ENCODE assay signal across 18 mouse cellular contexts in genomic region chr2:129677664-129678063, GRCm38 (mm10). TPM values are rescaled to one million over a fixed set of nuclear protein-coding genes. Genes with fewer than 3 reads are reported as not detected.
A peak's percentile ranks its signal among the peaks of the same experiment; 100 is the strongest.
DNase-seq lines count a peak whose midpoint lies in the region; ATAC-seq lines count a peak whose summit lies in the region.
"Had no signal": no experiment of that assay in that cellular context is flagged by ENCODE, and none has a peak within 500 bp of the region (broad histone marks: within the 10 kb centered on the region; RNA-seq: fewer than 3 reads in every experiment).

No protein-coding gene starts in this region.

- H3K9me3 ChIP-seq in hindbrain, embryonic 12.5 days (replicated peaks): no peaks in the 10 kb centered on the region
- no peaks in the 10 kb centered on the region for H3K9me3 ChIP-seq in hindbrain, embryonic 14.5 days (ENCODE audit: control insufficient read depth, low read length)
- no peaks in the 10 kb centered on the region for H3K9me3 ChIP-seq in embryonic facial prominence, embryonic 11.5 days (replicated peaks; ENCODE audit: control insufficient read depth, low read length)
- no peaks in the 10 kb centered on the region for H3K9me3 ChIP-seq in midbrain, embryonic 10.5 days (replicated peaks)
- H3K9me3 ChIP-seq: embryonic facial prominence, embryonic 13.5 days; G1E had no signal

- no peaks in the 10 kb centered on the region for H3K36me3 ChIP-seq in hindbrain, embryonic 12.5 days
- H3K36me3 ChIP-seq in hindbrain, embryonic 14.5 days (replicated peaks; ENCODE audit: control insufficient read depth, insufficient read depth): no peaks in the 10 kb centered on the region
- no peaks in the 10 kb centered on the region for H3K36me3 ChIP-seq in embryonic facial prominence, embryonic 11.5 days (replicated peaks; ENCODE audit: control insufficient read depth, insufficient read depth, low read depth, low read length)
- H3K36me3 ChIP-seq in midbrain, embryonic 10.5 days: no peaks in the 10 kb centered on the region
- H3K36me3 ChIP-seq: embryonic facial prominence, embryonic 13.5 days; G1E had no signal

- H3K4me2 ChIP-seq in hindbrain, embryonic 12.5 days (replicated peaks): no peak overlapping the region
- H3K4me2 ChIP-seq in hindbrain, embryonic 14.5 days (replicated peaks): no peak overlapping the region
- no peak overlapping the region; the same call in 1 of the 2 replicates for H3K4me2 ChIP-seq in embryonic facial prominence, embryonic 11.5 days (ENCODE audit: low read depth, low read length)
- H3K4me2 ChIP-seq: embryonic facial prominence, embryonic 13.5 days had no signal

- no peak overlapping the region for H3K27ac ChIP-seq in hindbrain, embryonic 12.5 days
- no peak overlapping the region for H3K27ac ChIP-seq in hindbrain, embryonic 14.5 days
- no peak overlapping the region for H3K27ac ChIP-seq in embryonic facial prominence, embryonic 11.5 days (replicated peaks; ENCODE audit: low read depth, low read length)
- H3K27ac ChIP-seq in midbrain, embryonic 10.5 days (replicated peaks): 0 out of 2 replicates have a peak overlapping the region, but pooled peaks have one; percentile 34
- H3K27ac ChIP-seq: embryonic facial prominence, embryonic 13.5 days; heart, adult 2 months; liver, embryonic 14.5 days had no signal

- ATAC-seq in hindbrain, embryonic 12.5 days (ENCODE audit: low FRiP score): peak; percentile 35; the same call in 1 of the 2 replicates
- ATAC-seq in hindbrain, embryonic 14.5 days (ENCODE audit: low FRiP score): no peak
- ATAC-seq in embryonic facial prominence, embryonic 11.5 days (replicated peaks; ENCODE audit: insufficient number of reproducible peaks, low FRiP score, low TSS enrichment, low read depth): 0 out of 2 replicates have a peak, but pooled peaks have one; percentile 76
- no peak for ATAC-seq in megakaryocyte, adult 5-6 weeks (ENCODE audit: poor library complexity, severe bottlenecking)
- ATAC-seq: activated CD4-positive, CD25-positive, alpha-beta regulatory T cell, adult 4 months had no signal

- H3K9ac ChIP-seq in hindbrain, embryonic 12.5 days: no peak overlapping the region
- H3K9ac ChIP-seq in hindbrain, embryonic 14.5 days: no peak overlapping the region
- no peak overlapping the region for H3K9ac ChIP-seq in embryonic facial prominence, embryonic 11.5 days (replicated peaks; ENCODE audit: low read length)
- H3K9ac ChIP-seq: embryonic facial prominence, embryonic 13.5 days; liver, embryonic 14.5 days had no signal

- DNase-seq in hindbrain, embryonic 14.5 days (ENCODE audit: low spot score): no peak
- DNase-seq in R1 (ENCODE audit: low read depth, low spot score): peak; percentile 59
- peak; percentile 50 for DNase-seq in embryonic facial prominence, embryonic 11.5 days (ENCODE audit: low spot score)
- no peak for DNase-seq in midbrain, embryonic 10.5 days (ENCODE audit: low spot score)
- no peak for DNase-seq in left cerebral cortex, adult 8-10 months (ENCODE audit: low spot score in 2 of 2)
- no peak for DNase-seq in urinary bladder, adult 18-20 months (ENCODE audit: low spot score in 2 of 2)
- DNase-seq: cerebellum, adult 2 months; heart, adult 2 months; heart, postnatal 36 days; kidney, adult 2 months; left cerebral cortex, postnatal 4 days had no signal

- peaks cover 6% of the 10 kb centered on the region; the same call in 1 of the 2 replicates for H3K4me1 ChIP-seq in hindbrain, embryonic 12.5 days
- H3K4me1 ChIP-seq in hindbrain, embryonic 14.5 days (replicated peaks; ENCODE audit: control insufficient read depth, insufficient read depth, low read length): no peaks in the 10 kb centered on the region
- H3K4me1 ChIP-seq in embryonic facial prominence, embryonic 11.5 days (ENCODE audit: control insufficient read depth, insufficient read depth, low read length): no peaks in the 10 kb centered on the region
- peaks cover 16% of the 10 kb centered on the region for H3K4me1 ChIP-seq in midbrain, embryonic 10.5 days
- H3K4me1 ChIP-seq: embryonic facial prominence, embryonic 13.5 days had no signal

- no peak overlapping the region for H3K4me3 ChIP-seq in hindbrain, embryonic 12.5 days
- no peak overlapping the region for H3K4me3 ChIP-seq in hindbrain, embryonic 14.5 days (replicated peaks; ENCODE audit: low read length)
- H3K4me3 ChIP-seq in embryonic facial prominence, embryonic 11.5 days (ENCODE audit: low read depth, low read length): no peak overlapping the region
- no peak overlapping the region for H3K4me3 ChIP-seq in midbrain, embryonic 10.5 days
- H3K4me3 ChIP-seq: embryonic facial prominence, embryonic 13.5 days; heart, adult 2 months had no signal

- 32% methylated on average over 2 of the region's 2 CpGs for WGBS in hindbrain, embryonic 12.5 days
- 25% methylated on average over 2 of the region's 2 CpGs for WGBS in hindbrain, embryonic 14.5 days
- 47% methylated on average over 2 of the region's 2 CpGs for WGBS in embryonic facial prominence, embryonic 11.5 days
- 37% methylated on average over 2 of the region's 2 CpGs for WGBS in midbrain, embryonic 10.5 days

- peaks cover 5% of the 10 kb centered on the region; the same call in 1 of the 2 replicates for H3K27me3 ChIP-seq in hindbrain, embryonic 12.5 days
- no peaks in the 10 kb centered on the region for H3K27me3 ChIP-seq in hindbrain, embryonic 14.5 days (ENCODE audit: control insufficient read depth, insufficient read depth, low read length)
- no peaks in the 10 kb centered on the region for H3K27me3 ChIP-seq in embryonic facial prominence, embryonic 11.5 days (ENCODE audit: control insufficient read depth, insufficient read depth, low read length)
- H3K27me3 ChIP-seq in midbrain, embryonic 10.5 days (ENCODE audit: low read depth, poor library complexity, severe bottlenecking): peaks cover 6% of the 10 kb centered on the region; the same call in 1 of the 2 replicates

RNA-seq across cellular contexts. Expression of gene Pdyn, which starts 22.0 kb away (rescaled TPM):
- polyA plus RNA-seq in hindbrain, embryonic 12.5 days (2016; fragmentation: Nextera tagmentation; extraction: Ambion mirVana): 7.5 and 10.3 TPM in 2 replicates
- polyA plus RNA-seq in hindbrain, embryonic 14.5 days (2014; fragmentation: Nextera tagmentation; extraction: Ambion mirVana): 20.5 and 23.8 TPM in 2 replicates
- 0.67 TPM in 1 of 2 replicates, not detected in the other for polyA plus RNA-seq in embryonic facial prominence, embryonic 11.5 days (2014; fragmentation: Nextera tagmentation; extraction: Ambion mirVana)
- 0.15 and 0.32 TPM in 2 replicates for polyA plus RNA-seq in midbrain, embryonic 10.5 days (2016; fragmentation: Nextera tagmentation; extraction: Ambion mirVana)
- total RNA-seq in megakaryocyte, adult 5-6 weeks (2015): not detected in 2 replicates
- not detected in 2 replicates for total RNA-seq in megakaryocyte, adult 5-6 weeks (2017)
- 10 to 100 TPM; 45.0 to 64.2 (median 51.7) TPM for total RNA-seq in left cerebral cortex, adult 8-10 months (2022)
- total RNA-seq: G1E; heart, adult 2 months; heart, postnatal 36 days had no signal
- polyA plus RNA-seq: activated CD4-positive, CD25-positive, alpha-beta regulatory T cell, adult 4 months; C2C12; G1E; heart, adult 2 months; kidney, adult 2 months had no signal

Comparison
In these comparisons a context has a peak if more than half of its experiments do, and no peak if none do; other contexts are left out.
1. ATAC-seq: peak in hindbrain, embryonic 12.5 days (single experiment) and embryonic facial prominence, embryonic 11.5 days (single experiment); none in hindbrain, embryonic 14.5 days (single experiment) and megakaryocyte, adult 5-6 weeks (single experiment).
2. DNase-seq: peak in R1 (single experiment) and embryonic facial prominence, embryonic 11.5 days (single experiment); none in hindbrain, embryonic 14.5 days (single experiment), midbrain, embryonic 10.5 days (single experiment), left cerebral cortex, adult 8-10 months (0 of 2) and urinary bladder, adult 18-20 months (0 of 2).